Mouse (Mus musculus): ENCODE results near the gene Hmmr. TPM values are rescaled to one million over a fixed set of nuclear protein-coding genes. Genes with fewer than 3 reads are reported as not detected.
A peak's percentile ranks its signal among the peaks of the same experiment; 100 is the strongest.

The Hmmr gene
- 16.8 and 19.1 TPM in 2 replicates for polyA plus RNA-seq (2015; fragmentation: Nextera tagmentation; extraction: Ambion mirVana)

GRCm38 (mm10) chr11:40733339-40734174 is at the start of gene Hmmr, which contains the start of gene Nudcd2:
Gene Hmmr, minus strand, starts transcription at chr11:40733422.
Gene Nudcd2, plus strand, starts transcription at chr11:40733667.
- Histone ChIP-seq H3K9me3 (ENCODE audit: control insufficient read depth, low read length) (no peaks in the 10 kb centered on the region), H3K4me3 (replicated peaks; ENCODE audit: low read length) (peak within 1 kb of the TSS; percentile 95), H3K36me3 (ENCODE audit: control insufficient read depth, insufficient read depth) (peaks cover 14% of the 10 kb centered on the region), H3K4me2 (ENCODE audit: low read length) (peak within 1 kb of the TSS; percentile 76), H3K4me1 (replicated peaks; ENCODE audit: control insufficient read depth, insufficient read depth, low read length) (peaks cover 22% of the 10 kb centered on the region), H3K9ac (replicated peaks; ENCODE audit: low read depth, low read length) (peak within 1 kb of the TSS; percentile 79), H3K27ac (ENCODE audit: low read length) (peak within 1 kb of the TSS; percentile 79), H3K27me3 (replicated peaks; ENCODE audit: control insufficient read depth, insufficient read depth, low read length) (no peaks in the 10 kb centered on the region)
- peak; percentile 99 for ATAC-seq
- under 1% methylated on average over 52 of the region's 52 CpGs for WGBS

GRCm38 (mm10) chr11:40781857-40782256 is 48.6 kb upstream of the Hmmr start:
- peak; percentile 69 for ATAC-seq
- H3K4me1 ChIP-seq (replicated peaks; ENCODE audit: control insufficient read depth, insufficient read depth, low read length) = no peaks in the 10 kb centered on the region

DNA sequence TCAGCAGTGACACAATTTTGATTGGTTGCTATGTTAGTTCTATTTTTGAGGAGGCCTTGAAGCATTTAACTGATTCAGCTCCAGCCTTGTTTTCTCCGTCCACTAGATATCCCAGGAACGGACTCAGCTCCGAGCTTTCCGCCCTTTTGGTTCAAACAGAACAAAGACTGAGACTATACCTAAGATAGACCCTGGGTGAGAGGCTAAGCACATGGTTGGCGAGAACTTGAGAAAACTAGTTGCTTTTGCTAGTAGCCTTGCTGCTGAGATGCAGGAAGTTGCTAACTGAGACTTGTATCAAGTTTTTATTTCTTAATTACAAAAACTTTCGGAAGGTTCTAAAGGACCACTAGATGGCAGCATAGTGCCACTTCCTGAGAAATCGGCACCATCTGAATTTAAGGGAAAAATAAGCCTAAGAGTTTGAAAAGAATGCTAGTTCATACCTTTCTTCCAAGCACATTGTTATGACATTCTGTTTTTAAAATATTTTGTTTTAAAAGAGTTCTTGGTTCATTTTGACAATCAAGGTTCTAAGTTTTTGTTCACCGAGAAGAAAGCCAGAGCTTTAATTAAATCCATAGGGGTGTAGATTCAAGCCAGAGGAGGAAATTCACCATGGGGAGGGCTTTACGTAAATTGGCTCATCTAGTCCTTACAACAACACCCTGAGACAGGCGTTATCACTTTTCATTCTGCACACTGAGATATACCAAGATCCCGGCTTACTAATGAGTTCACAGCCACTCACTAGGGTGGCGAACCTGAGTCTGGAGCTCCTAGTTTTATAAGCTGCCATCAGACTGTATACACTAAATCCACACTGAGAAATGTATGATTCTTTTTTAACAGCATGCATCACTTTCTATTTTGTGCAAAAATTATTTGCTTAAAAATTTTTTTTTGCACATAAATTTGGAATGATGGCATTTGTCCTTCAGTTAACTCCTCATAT is 42.4 kb upstream of the Hmmr start:
- peak overlapping the region; percentile 24 for H3K4me2 ChIP-seq (ENCODE audit: low read length)
- peaks cover 3% of the 10 kb centered on the region; the same call in 1 of the 2 replicates for H3K4me1 ChIP-seq (replicated peaks; ENCODE audit: control insufficient read depth, insufficient read depth, low read length)
- 36% methylated on average over 12 of the region's 12 CpGs for WGBS
- H3K4me3 ChIP-seq (replicated peaks; ENCODE audit: low read length) = no peak overlapping the region
- no peak overlapping the region for H3K27ac ChIP-seq (ENCODE audit: low read length)
- H3K9me3 ChIP-seq (ENCODE audit: control insufficient read depth, low read length) = no peaks in the 10 kb centered on the region
- H3K27me3 ChIP-seq (replicated peaks; ENCODE audit: control insufficient read depth, insufficient read depth, low read length) = no peaks in the 10 kb centered on the region
- H3K9ac ChIP-seq (replicated peaks; ENCODE audit: low read depth, low read length) = no peak overlapping the region
- ATAC-seq = peak; percentile 50; the same call in 1 of the 2 replicates
- H3K36me3 ChIP-seq (ENCODE audit: control insufficient read depth, insufficient read depth) = no peaks in the 10 kb centered on the region

More at GRCm38 (mm10) chr11:40781857-40782256, 48.6 kb upstream of the Hmmr start:
- Histone ChIP-seq H3K4me2 (ENCODE audit: low read length) (no peak overlapping the region), H3K4me3 (replicated peaks; ENCODE audit: low read length) (no peak overlapping the region), H3K27me3 (replicated peaks; ENCODE audit: control insufficient read depth, insufficient read depth, low read length) (no peaks in the 10 kb centered on the region), H3K9ac (replicated peaks; ENCODE audit: low read depth, low read length) (no peak overlapping the region), H3K9me3 (ENCODE audit: control insufficient read depth, low read length) (no peaks in the 10 kb centered on the region), H3K36me3 (ENCODE audit: control insufficient read depth, insufficient read depth) (no peaks in the 10 kb centered on the region), H3K27ac (ENCODE audit: low read length) (no peak overlapping the region)
- 53% methylated on average over 2 of the region's 2 CpGs for WGBS

DNA sequence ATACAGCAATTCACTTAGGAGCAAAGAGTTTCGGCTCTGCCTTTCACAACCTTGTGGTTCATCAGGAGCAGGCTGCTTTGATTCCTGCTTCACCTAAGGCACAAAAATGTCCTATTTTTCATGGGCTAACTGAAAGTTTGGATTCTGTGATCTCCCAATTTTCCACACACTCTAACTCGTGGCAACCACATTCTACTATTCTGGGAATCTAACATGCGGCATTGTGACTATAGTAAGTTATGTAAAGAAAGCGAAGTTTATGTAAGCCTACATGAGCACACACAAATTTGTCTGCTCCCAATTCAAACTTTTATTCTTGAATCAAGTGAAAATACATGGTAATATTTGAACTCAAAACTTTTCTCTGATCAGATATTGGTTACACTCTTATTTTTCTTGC is 31.5 kb upstream of the Hmmr start:
- no peaks in the 10 kb centered on the region for H3K4me1 ChIP-seq (replicated peaks; ENCODE audit: control insufficient read depth, insufficient read depth, low read length)
- H3K36me3 ChIP-seq (ENCODE audit: control insufficient read depth, insufficient read depth) = no peaks in the 10 kb centered on the region
- no peak overlapping the region for H3K9ac ChIP-seq (replicated peaks; ENCODE audit: low read depth, low read length)
- 85% methylated on average over 4 of the region's 4 CpGs for WGBS
- H3K27ac ChIP-seq (ENCODE audit: low read length) = no peak overlapping the region
- no peaks in the 10 kb centered on the region for H3K27me3 ChIP-seq (replicated peaks; ENCODE audit: control insufficient read depth, insufficient read depth, low read length)
- no peak overlapping the region for H3K4me2 ChIP-seq (ENCODE audit: low read length)
- H3K4me3 ChIP-seq (replicated peaks; ENCODE audit: low read length) = no peak overlapping the region
- H3K9me3 ChIP-seq (ENCODE audit: control insufficient read depth, low read length) = no peaks in the 10 kb centered on the region
- ATAC-seq = no peak

DNA sequence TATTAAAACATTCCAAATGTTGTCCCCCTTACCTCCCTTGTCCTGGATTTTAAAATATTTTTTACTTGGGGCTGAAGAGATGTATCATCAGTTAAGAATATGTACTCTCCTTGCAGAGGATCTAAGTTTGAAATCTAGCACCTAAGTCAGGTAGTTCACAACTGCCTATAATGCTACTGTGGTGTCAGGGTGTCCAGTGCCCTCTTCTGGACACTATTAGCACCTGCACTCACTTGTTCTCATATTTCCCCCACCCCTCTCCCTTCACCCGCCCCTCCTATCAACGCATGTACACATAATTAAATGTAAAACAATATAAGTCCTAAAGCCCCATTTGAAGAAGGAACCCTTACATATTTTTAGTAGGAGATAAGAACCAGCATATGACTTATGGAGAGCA is 30.2 kb upstream of the Hmmr start:
- Histone ChIP-seq H3K4me2 (ENCODE audit: low read length) (no peak overlapping the region), H3K27me3 (replicated peaks; ENCODE audit: control insufficient read depth, insufficient read depth, low read length) (no peaks in the 10 kb centered on the region), H3K36me3 (ENCODE audit: control insufficient read depth, insufficient read depth) (no peaks in the 10 kb centered on the region), H3K27ac (ENCODE audit: low read length) (no peak overlapping the region), H3K4me1 (replicated peaks; ENCODE audit: control insufficient read depth, insufficient read depth, low read length) (no peaks in the 10 kb centered on the region), H3K4me3 (replicated peaks; ENCODE audit: low read length) (no peak overlapping the region), H3K9me3 (ENCODE audit: control insufficient read depth, low read length) (no peaks in the 10 kb centered on the region), H3K9ac (replicated peaks; ENCODE audit: low read depth, low read length) (no peak overlapping the region)
- WGBS = 20% methylated on average over 2 of the region's 2 CpGs
- ATAC-seq = no peak

DNA sequence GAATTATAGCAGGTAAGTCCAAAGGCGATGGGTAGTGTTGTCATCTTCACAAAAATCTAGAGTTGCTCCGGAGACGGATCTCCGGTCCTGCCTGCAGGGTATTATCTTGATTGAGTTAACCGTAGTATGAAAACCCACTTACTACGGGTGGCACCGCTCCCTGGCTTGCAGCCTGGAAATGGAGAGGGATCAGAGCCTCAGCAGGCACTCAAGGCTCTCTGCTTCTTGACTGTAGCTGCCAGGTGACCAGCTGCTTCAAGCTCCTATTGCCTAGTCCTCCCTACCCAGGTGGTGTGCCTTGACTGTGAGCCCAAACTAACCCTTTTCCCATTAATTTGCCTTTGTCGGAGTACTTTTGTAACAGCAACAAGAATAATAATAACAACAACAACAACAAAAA is 26.7 kb upstream of the Hmmr start:
- H3K27ac ChIP-seq (ENCODE audit: low read length) = no peak overlapping the region
- H3K27me3 ChIP-seq (replicated peaks; ENCODE audit: control insufficient read depth, insufficient read depth, low read length) = no peaks in the 10 kb centered on the region
- H3K9ac ChIP-seq (replicated peaks; ENCODE audit: low read depth, low read length) = no peak overlapping the region
- H3K36me3 ChIP-seq (ENCODE audit: control insufficient read depth, insufficient read depth) = no peaks in the 10 kb centered on the region
- no peak for ATAC-seq
- H3K4me1 ChIP-seq (replicated peaks; ENCODE audit: control insufficient read depth, insufficient read depth, low read length) = peaks cover 3% of the 10 kb centered on the region; the same call in 1 of the 2 replicates
- H3K4me3 ChIP-seq (replicated peaks; ENCODE audit: low read length) = no peak overlapping the region
- WGBS = 82% methylated on average over 8 of the region's 8 CpGs
- H3K9me3 ChIP-seq (ENCODE audit: control insufficient read depth, low read length) = no peaks in the 10 kb centered on the region
- H3K4me2 ChIP-seq (ENCODE audit: low read length) = no peak overlapping the region

DNA sequence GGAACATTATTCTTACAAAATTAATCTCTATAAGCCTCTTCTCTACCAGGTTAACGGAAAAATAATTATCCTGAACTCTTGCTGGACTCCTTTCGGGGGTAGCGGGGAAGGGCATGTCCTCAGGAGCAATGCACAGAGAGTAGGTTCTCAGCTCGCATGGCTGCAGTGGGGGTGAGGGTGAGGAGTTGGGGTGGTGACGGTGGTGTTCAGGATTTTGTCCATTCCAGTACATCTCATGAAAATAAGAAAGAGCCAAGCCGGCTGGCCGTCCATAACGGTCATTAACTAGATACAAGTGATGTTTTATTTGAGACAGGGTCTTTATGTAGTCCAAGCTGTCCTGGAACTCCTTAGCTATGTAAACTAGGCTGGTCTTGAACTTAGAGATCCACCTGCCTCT is 22.7 kb upstream of the Hmmr start:
- 79% methylated on average over 8 of the region's 8 CpGs for WGBS
- no peaks in the 10 kb centered on the region for H3K36me3 ChIP-seq (ENCODE audit: control insufficient read depth, insufficient read depth)
- H3K4me2 ChIP-seq (ENCODE audit: low read length) = peak overlapping the region; percentile 69
- no peak overlapping the region for H3K9ac ChIP-seq (replicated peaks; ENCODE audit: low read depth, low read length)
- H3K4me1 ChIP-seq (replicated peaks; ENCODE audit: control insufficient read depth, insufficient read depth, low read length) = peaks cover 12% of the 10 kb centered on the region; the same call in 1 of the 2 replicates
- H3K9me3 ChIP-seq (ENCODE audit: control insufficient read depth, low read length) = no peaks in the 10 kb centered on the region
- ATAC-seq = no peak
- H3K4me3 ChIP-seq (replicated peaks; ENCODE audit: low read length) = no peak overlapping the region
- H3K27me3 ChIP-seq (replicated peaks; ENCODE audit: control insufficient read depth, insufficient read depth, low read length) = no peaks in the 10 kb centered on the region
- H3K27ac ChIP-seq (ENCODE audit: low read length) = no peak overlapping the region

DNA sequence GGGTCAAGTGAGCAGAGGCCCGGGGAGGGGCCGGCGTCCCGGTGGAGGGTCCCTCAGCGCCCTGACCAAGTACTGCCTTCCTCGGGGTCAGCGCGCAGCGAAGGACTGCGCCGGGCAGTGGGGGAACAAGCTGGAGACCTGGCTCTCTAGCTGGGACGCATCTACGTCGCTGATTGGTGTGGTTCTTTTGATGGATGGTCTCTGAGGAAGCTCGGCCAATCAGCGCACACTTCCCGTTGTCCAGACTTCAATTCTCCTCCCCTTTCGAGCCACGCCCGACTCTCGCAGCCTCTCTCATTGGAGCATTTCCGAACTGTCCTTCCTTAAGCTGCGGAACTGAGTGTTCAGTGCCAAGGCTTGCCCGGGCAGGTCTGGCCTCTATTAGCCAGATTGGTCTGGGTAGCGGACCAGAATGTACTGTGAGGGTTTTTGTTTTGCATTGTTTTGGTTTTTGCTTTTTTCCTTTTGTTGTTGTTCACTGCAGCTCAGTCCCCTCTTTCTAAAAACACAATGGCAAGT is 21.9 kb upstream of the Hmmr start, which contains the start of gene Ccng1:
Gene Ccng1, minus strand, starts transcription at position 203 of the 519 bp plus-strand sequence.
- H3K27me3 ChIP-seq (replicated peaks; ENCODE audit: control insufficient read depth, insufficient read depth, low read length) = no peaks in the 10 kb centered on the region
- no peaks in the 10 kb centered on the region for H3K9me3 ChIP-seq (ENCODE audit: control insufficient read depth, low read length)
- peak; percentile 99 for ATAC-seq
- H3K9ac ChIP-seq (replicated peaks; ENCODE audit: low read depth, low read length) = peak within 1 kb of the TSS; percentile 80
- H3K36me3 ChIP-seq (ENCODE audit: control insufficient read depth, insufficient read depth) = 0 out of 2 replicates have a peak, but pooled peaks cover 2% of the 10 kb centered on the region
- peak within 1 kb of the TSS; percentile 69 for H3K4me2 ChIP-seq (ENCODE audit: low read length)
- peaks cover 12% of the 10 kb centered on the region; the same call in 1 of the 2 replicates for H3K4me1 ChIP-seq (replicated peaks; ENCODE audit: control insufficient read depth, insufficient read depth, low read length)
- H3K4me3 ChIP-seq (replicated peaks; ENCODE audit: low read length) = peak within 1 kb of the TSS; percentile 68
- H3K27ac ChIP-seq (ENCODE audit: low read length) = no peak within 1 kb of the TSS
- under 1% methylated on average over 25 of the region's 25 CpGs for WGBS

Measured in forebrain, embryonic 16.5 days (tissue).